Mouse (Mus musculus) heart, postnatal 0 days (tissue): Measurements from ENCODE around the gene Pla2g15.

Experiments
- CTCF ChIP-seq: IDR thresholded peaks from 2 replicates; pipeline ENCODE4 v1.5.1; 2016; ENCODE audit warnings: antibody characterized with exemption, control low read depth, low read depth
- EP300 ChIP-seq: IDR thresholded peaks from 2 replicates; pipeline ENCODE4 v1.6.1; 2016; ENCODE audit warnings: antibody characterized with exemption, low read depth

- TF ChIP-seq EP300 (no peak), CTCF (no peak)
Observed at GRCm38 (mm10) chr8:106177594-106177993, 27.4 kb downstream of the Pla2g15 start.
